Mouse (Mus musculus) neural tube, embryonic 14.5 days (tissue): Measurements from ENCODE around the gene Agbl1. TPM values are rescaled to one million over a fixed set of nuclear protein-coding genes. Genes with fewer than 3 reads are reported as not detected.
"Not testable (repeated sequence)": the region's sequence is repeated elsewhere in the genome, so short reads cannot be mapped to it uniquely, and the experiment has no call there.

Experiments
- ATAC-seq: fragments of 200-750 bp; cut with Nextera tagmentation; 2 replicates; pipeline ENCODE4 v1.8.0; 2017; ENCODE audit warnings: low read depth, mild to moderate bottlenecking, moderate TSS enrichment, moderate library complexity
- H3K27ac ChIP-seq: fragments of 300-500 bp; sonication (generic); 2 replicates; pipeline ENCODE4 v1.5.1; 2014; ENCODE audit warnings: low read depth, mild to moderate bottlenecking, control low read depth, low read length, moderate library complexity, mixed read lengths
- H3K27me3 ChIP-seq: fragments of 300-500 bp; sonication (generic); 2 replicates; pipeline ENCODE4 v1.6.1; 2014; ENCODE audit warnings: low read length; ENCODE audit not compliant: control insufficient read depth, insufficient read depth
- H3K36me3 ChIP-seq: fragments of 300-500 bp; sonication (generic); 2 replicates; pipeline ENCODE4 v1.6.1; 2014; ENCODE audit warnings: low read length, mixed read lengths; ENCODE audit not compliant: control insufficient read depth, insufficient read depth
- H3K4me1 ChIP-seq: fragments of 300-500 bp; sonication (generic); 2 replicates; pipeline ENCODE4 v1.6.1; 2014; ENCODE audit warnings: low read length; ENCODE audit not compliant: control insufficient read depth, insufficient read depth
- H3K4me2 ChIP-seq: fragments of 300-500 bp; sonication (generic); 2 replicates; pipeline ENCODE4 v1.6.1; 2014; ENCODE audit warnings: mild to moderate bottlenecking, low read depth, low read length, control low read depth
- H3K4me3 ChIP-seq: fragments of 300-500 bp; sonication (generic); 2 replicates; pipeline ENCODE4 v1.5.1; 2014; ENCODE audit warnings: low read depth, low read length, control low read depth, mixed read lengths
- H3K9ac ChIP-seq: fragments of 300-500 bp; sonication (generic); replicated peaks from 2 replicates; pipeline ENCODE4 v1.6.1; 2014; ENCODE audit warnings: low read depth, mild to moderate bottlenecking, control low read depth, low read length, mixed read lengths
- H3K9me3 ChIP-seq: fragments of 300-500 bp; sonication (generic); 2 replicates; pipeline ENCODE4 v1.6.1; 2016; ENCODE audit warnings: low read length; ENCODE audit not compliant: control insufficient read depth
- WGBS: fragments of 180-500 bp; shearing (Covaris S2); extraction: QIAGEN DNeasy Blood & Tissue Kit; methylation state at CpG from one replicate; pipeline ENCODE4 v1.1.7; 2014; 5-methylcytosine and 5-hydroxymethylcytosine counted together
- polyA plus RNA-seq: library from polyadenylated mRNA; unstranded; fragments of >200 nt; fragmentation: Nextera tagmentation; extraction: Ambion mirVana; gene quantifications from 2 replicates; pipeline ENCODE4 v1.2.1, GENCODE M21; 2014

Agbl1 gene
- polyA plus RNA-seq, 1 experiment from 2014 or later = 0.29 TPM

DNA sequence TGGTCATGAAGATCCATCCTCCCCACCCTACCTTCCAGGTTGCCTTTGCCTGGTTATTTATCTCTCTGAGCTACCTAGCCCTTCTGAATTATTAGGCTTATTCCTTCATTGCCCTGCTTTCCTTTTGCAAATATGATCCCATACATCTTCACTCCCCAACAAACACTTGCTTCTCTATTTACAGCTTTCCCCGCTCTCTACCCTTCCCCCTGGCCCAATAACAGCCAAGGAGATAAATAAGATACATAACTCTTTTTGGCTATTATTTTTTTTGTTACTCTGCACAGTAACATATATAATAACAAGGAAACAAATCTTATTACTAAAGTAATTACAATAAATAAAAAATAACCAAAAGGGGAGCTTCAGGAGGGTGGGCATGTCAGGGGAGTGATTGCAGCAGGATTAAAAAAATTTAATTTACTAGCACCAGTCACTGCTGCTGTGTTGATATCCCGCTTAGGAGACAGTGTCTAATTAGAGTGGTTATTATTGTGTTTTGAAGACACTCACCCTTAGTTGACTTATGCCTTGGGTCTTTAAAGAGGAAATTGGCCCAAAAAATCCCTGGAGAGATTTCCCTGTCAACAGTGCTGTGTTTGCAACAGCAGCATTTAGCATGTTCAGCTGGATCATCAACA lies 370.5 kb downstream of the Agbl1 start:
- Histone ChIP-seq H3K9me3 (no peaks in the 10 kb centered on the region), H3K4me3 (no peak overlapping the region), H3K4me2 (no peak overlapping the region), H3K27ac (no peak overlapping the region), H3K9ac (no peak overlapping the region), H3K27me3 (no peaks in the 10 kb centered on the region), H3K4me1 (no peaks in the 10 kb centered on the region), H3K36me3 (no peaks in the 10 kb centered on the region)
- WGBS = 57% methylated on average over 2 of the region's 2 CpGs
- peak; percentile 60; the same call in 1 of the 2 replicates for ATAC-seq

DNA sequence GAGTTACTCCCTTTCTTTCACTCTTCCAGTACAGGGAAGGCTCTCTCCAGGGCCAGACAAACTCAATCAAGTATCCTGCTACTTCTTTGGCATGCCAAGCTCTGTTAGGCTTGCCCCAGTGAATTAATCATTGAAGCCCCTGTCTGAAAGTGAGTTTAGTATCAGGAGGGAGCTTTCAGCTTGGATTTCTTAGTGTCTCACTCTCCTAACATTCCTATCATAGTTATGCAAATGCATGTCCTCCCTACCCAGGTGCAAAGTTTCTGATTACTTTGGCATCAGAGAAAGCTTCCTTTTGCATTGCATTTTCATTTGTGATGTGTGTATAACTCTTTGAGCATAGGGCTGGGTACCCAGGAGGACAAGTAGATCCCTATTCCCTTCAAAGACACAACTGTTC lies 399.8 kb downstream of the Agbl1 start:
- no peak overlapping the region for H3K27ac ChIP-seq
- H3K27me3 ChIP-seq = no peaks in the 10 kb centered on the region
- no peak overlapping the region for H3K9ac ChIP-seq
- no peak overlapping the region for H3K4me3 ChIP-seq
- no peaks in the 10 kb centered on the region for H3K9me3 ChIP-seq
- ATAC-seq = no peak
- no peak overlapping the region for H3K4me2 ChIP-seq
- H3K36me3 ChIP-seq = no peaks in the 10 kb centered on the region
- H3K4me1 ChIP-seq = no peaks in the 10 kb centered on the region

DNA sequence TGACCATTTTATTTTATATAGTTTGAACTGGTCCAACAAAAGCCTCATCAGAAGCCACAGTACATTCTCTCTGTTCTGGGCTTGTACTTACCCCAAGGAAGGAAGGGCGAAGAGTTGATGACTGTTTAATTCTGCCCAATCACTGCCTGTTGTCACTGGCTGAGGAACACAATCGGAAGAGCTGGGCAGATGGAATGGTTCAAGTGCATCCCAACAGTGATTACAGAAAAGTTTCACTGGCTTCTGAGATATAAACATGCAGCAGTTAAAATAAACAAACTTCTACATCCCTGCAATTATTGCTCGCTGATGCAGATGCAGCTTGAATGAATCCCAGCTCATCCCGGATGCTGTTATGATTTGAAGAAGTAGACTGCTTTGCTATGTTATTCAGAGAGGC lies 421.3 kb downstream of the Agbl1 start:
- Histone ChIP-seq H3K27me3 (no peaks in the 10 kb centered on the region), H3K9me3 (no peaks in the 10 kb centered on the region), H3K9ac (no peak overlapping the region), H3K4me3 (no peak overlapping the region), H3K27ac (no peak overlapping the region), H3K36me3 (no peaks in the 10 kb centered on the region), H3K4me2 (no peak overlapping the region), H3K4me1 (no peaks in the 10 kb centered on the region)
- 89% methylated on average over 4 of the region's 4 CpGs for WGBS
- ATAC-seq = no peak

DNA sequence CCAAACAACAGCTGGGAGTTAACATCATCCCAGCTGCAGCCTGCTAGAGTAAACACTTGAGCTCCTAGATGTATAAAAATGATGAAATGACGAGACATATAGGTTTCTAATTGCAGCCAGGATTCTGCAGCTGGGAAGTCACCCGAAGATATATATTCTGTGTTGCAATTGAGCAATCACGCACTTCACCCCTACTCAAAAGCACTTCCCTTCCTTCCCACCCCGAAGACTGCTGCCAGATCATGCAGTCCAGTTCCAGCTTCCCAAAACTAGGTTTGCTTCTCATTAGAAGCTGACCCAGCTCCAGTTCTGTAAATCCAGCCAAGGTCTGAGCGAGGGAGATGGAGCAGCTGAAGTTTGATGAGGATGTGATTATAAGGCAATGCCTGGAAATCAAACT lies 431.4 kb downstream of the Agbl1 start:
- Histone ChIP-seq H3K27me3 (no peaks in the 10 kb centered on the region), H3K4me1 (no peaks in the 10 kb centered on the region), H3K4me3 (no peak overlapping the region), H3K36me3 (no peaks in the 10 kb centered on the region), H3K9me3 (no peaks in the 10 kb centered on the region), H3K27ac (no peak overlapping the region), H3K4me2 (no peak overlapping the region), H3K9ac (no peak overlapping the region)
- WGBS = 89% methylated on average over 5 of the region's 5 CpGs
- ATAC-seq = no peak

DNA sequence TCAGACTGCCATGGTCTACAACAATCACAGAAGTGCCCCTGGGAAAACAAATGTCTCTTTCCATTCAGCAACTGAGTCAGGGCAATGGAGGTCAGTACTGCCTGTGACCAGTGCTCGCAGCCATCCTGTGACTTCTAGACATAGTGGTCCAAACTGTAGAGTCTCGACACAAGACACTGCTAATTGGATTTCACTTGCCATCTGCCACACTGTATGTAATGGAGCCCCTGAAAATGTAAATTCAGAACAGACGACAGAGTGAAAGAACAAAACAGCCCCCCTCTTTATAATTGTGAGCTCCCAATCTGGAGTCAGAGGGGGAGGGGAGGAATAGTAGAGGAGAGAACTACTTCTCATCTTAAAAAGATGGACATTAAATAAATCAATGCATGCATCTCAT lies 445.2 kb downstream of the Agbl1 start:
- WGBS = 46% methylated on average over 3 of the region's 3 CpGs

DNA sequence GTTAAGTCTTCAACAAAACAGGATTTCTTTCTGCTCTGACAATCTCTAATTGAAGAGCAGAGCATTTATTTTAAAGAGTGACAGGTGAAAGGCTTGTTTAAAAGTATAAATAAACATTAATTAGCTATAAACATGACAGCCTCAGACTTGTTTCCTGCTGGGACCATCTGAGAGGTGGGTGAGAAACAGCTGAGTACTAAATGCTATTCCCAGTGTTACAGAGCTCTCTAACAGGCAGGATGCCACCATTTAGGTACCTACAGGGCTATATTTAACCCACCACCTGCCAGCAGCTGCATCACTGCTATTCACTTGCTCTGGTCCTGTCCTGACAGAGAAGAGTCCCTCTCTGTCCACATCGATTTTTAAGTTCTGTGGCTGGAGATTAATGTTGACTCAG lies 471.5 kb downstream of the Agbl1 start:
- Histone ChIP-seq H3K27ac (no peak overlapping the region), H3K36me3 (no peaks in the 10 kb centered on the region), H3K4me2 (no peak overlapping the region), H3K4me1 (no peaks in the 10 kb centered on the region), H3K27me3 (no peaks in the 10 kb centered on the region), H3K4me3 (no peak overlapping the region), H3K9me3 (no peaks in the 10 kb centered on the region), H3K9ac (no peak overlapping the region)
- WGBS = 69% methylated on average over 1 of the region's 1 CpGs
- ATAC-seq = no peak

More for the DNA sequence above, 445.2 kb downstream of the Agbl1 start:
- Histone ChIP-seq H3K4me1 (no peaks in the 10 kb centered on the region), H3K9me3 (no peaks in the 10 kb centered on the region), H3K4me2 (no peak overlapping the region), H3K4me3 (no peak overlapping the region), H3K9ac (no peak overlapping the region), H3K36me3 (no peaks in the 10 kb centered on the region), H3K27ac (no peak overlapping the region), H3K27me3 (no peaks in the 10 kb centered on the region)
- ATAC-seq = no peak

DNA sequence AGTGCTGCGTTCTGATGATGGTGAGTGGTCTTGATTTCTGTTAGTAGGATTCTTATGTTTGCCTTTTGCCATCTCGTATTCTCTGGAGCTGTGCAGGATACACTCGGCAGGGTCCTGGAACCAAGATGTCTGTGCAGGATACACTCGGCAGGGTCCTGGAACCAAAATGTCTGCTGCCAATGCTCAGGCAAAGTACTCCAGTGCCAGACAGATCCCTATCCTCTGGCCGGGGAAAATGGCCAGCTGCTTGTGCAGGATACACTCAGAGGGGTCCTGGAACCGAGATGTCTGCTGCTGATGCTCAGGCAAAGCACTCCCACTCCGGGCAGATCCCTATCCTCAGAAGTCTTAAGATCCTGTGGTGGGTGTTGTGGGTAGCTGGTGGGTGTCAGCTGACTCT lies 502.5 kb downstream of the Agbl1 start:
- H3K4me2 ChIP-seq, H3K9ac ChIP-seq, H3K36me3 ChIP-seq, ATAC-seq, H3K27me3 ChIP-seq, H3K4me3 ChIP-seq, H3K9me3 ChIP-seq, H3K27ac ChIP-seq, H3K4me1 ChIP-seq: not testable (repeated sequence)
- WGBS = 96% methylated on average over 7 of the region's 7 CpGs

DNA sequence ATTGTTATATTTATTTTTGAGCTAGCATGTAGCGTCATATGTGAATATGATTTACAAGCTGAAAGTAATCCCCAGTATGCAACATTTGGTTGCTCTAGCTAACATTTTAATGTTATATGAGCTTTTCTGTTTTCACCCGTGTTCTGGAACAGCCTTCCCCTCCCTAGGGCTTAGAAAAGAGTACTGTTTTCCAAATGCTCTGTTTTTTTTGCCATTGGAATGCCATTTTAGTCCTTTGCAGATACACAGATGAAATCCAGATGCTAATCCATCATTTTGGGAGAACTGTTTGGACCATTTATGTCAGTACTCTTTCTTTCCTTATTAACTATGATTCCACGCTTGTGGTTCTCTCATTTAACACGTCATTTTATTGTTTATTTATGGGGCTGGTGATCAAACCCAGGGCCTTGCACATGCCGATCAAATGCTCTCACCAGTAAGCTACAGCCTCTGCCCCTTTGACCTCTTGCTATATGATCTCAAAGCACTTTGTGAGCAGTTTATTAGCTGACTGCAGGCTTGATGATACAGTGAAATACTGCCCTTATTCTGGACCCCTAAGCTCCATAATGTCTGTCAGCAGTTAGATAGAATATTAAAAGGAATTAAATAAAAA lies 547.7 kb downstream of the Agbl1 start:
- no peaks in the 10 kb centered on the region for H3K9me3 ChIP-seq
- no peak overlapping the region for H3K9ac ChIP-seq
- no peaks in the 10 kb centered on the region for H3K27me3 ChIP-seq
- no peaks in the 10 kb centered on the region for H3K36me3 ChIP-seq
- no peak overlapping the region for H3K4me3 ChIP-seq
- H3K4me1 ChIP-seq = peaks cover 3% of the 10 kb centered on the region; the same call in 1 of the 2 replicates
- H3K27ac ChIP-seq = no peak overlapping the region
- WGBS = 29% methylated on average over 5 of the region's 5 CpGs
- ATAC-seq = no peak
- no peak overlapping the region for H3K4me2 ChIP-seq

DNA sequence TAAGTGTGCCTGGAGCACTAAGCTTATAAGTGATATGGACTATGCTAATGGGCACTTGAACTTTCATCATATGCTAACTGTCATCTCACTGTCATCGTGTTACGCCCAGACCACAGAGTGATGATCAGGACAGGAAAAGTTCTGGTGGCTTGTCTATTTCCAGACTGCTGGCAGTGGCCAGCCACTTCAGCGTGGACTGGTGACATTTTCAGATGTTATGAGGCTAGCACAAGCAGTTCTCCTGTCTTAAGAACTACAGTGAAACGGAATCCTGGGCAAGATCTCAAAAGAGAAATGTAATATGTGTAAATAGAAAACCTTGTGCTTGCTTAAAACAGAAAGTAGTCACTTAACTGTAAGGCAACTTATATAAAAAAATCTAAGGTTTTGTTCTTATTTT lies 550.8 kb downstream of the Agbl1 start:
- H3K4me2 ChIP-seq = no peak overlapping the region
- H3K36me3 ChIP-seq = no peaks in the 10 kb centered on the region
- peaks cover 3% of the 10 kb centered on the region; the same call in 1 of the 2 replicates for H3K4me1 ChIP-seq
- 88% methylated on average over 4 of the region's 4 CpGs for WGBS
- no peaks in the 10 kb centered on the region for H3K27me3 ChIP-seq
- H3K9ac ChIP-seq = no peak overlapping the region
- H3K4me3 ChIP-seq = no peak overlapping the region
- no peaks in the 10 kb centered on the region for H3K9me3 ChIP-seq
- ATAC-seq = no peak
- H3K27ac ChIP-seq = no peak overlapping the region
